Comparison of ENCODE assay signal across 11 mouse cellular contexts in the genomic region with DNA sequence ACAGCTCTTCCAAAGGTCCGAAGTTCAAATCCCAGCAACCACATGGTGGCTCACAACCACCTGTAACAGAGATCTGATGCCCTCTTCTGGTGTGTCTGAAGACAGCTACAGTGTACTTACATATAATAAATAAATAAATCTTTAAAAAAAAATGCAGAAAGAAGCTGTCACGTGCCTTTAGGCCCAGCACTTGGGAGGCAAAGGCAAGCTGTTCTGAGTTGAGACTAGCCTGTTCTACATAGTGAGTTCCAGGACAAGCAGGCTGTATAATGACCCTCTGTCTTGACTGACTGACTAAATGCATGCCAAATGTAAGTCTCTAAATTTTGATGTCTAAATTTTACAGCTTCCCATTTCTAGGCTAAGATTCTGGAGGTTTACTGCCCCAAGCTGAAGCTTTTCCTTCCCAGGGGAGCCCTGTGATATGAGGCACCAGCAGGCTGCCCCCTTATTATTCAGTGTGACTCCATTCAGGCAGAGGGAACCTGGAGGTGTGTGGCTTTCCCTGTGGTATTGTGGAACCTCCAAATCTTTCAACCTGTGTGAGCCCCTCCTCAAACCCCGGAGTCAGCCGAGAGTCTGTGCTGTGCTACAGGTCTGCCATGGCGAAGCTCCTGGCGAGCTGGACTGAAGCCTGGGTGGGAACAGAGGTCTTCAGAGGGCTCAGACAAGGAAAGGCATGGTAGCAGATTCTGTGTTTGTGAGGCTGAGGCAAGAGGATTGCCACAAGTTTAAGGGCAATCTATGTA.
"Had no signal": no experiment of that assay in that cellular context is flagged by ENCODE, and none has a peak within 500 bp of the region (broad histone marks: within the 10 kb centered on the region; RNA-seq: fewer than 3 reads in every experiment).

No protein-coding gene starts in this region.

- H3K9ac ChIP-seq: liver, embryonic 14.5 days; midbrain, embryonic 12.5 days had no signal

- H3K9me3 ChIP-seq: megakaryocyte, embryonic 14.5 days; midbrain, embryonic 12.5 days had no signal

- DNase-seq: kidney, postnatal 14 days; lung, adult 18-20 months; lung, postnatal 36 days; right cerebral cortex, postnatal 14 days; thymus, adult 18-20 months; thymus, postnatal 14 days had no signal

- ATAC-seq: intestine, embryonic 16.5 days had no signal

- H3K27ac ChIP-seq: left cerebral cortex, adult 2 months; liver, embryonic 14.5 days; midbrain, embryonic 12.5 days had no signal

- H3K27me3 ChIP-seq: megakaryocyte, embryonic 14.5 days; midbrain, embryonic 12.5 days had no signal

- H3K4me3 ChIP-seq: left cerebral cortex, adult 2 months; megakaryocyte, embryonic 14.5 days; midbrain, embryonic 12.5 days had no signal

- H3K4me1 ChIP-seq: midbrain, embryonic 12.5 days had no signal

- H3K4me2 ChIP-seq: midbrain, embryonic 12.5 days had no signal

- H3K36me3 ChIP-seq: midbrain, embryonic 12.5 days had no signal
